Mouse (Mus musculus) CH12.LX (cell line): Measurements from ENCODE around the gene Phf3.

Experiments
- CTCF ChIP-seq, 2 experiments: IDR thresholded peaks in 1 of 2; conservative IDR thresholded peaks in 1 of 2; 2 replicates each; pipeline ENCODE4 v1.5.1; 2011 to 2012; ENCODE audit warnings: low read depth in 2 of 2, low read length in 2 of 2, improper control_type of control experiment in 1 of 2, inconsistent platforms in 1 of 2, mild to moderate bottlenecking in 1 of 2, moderate library complexity in 1 of 2
- ELF1 ChIP-seq: IDR thresholded peaks from 2 replicates; pipeline ENCODE4 v1.6.1; 2014; ENCODE audit warnings: low read depth, mild to moderate bottlenecking, inconsistent platforms, low read length, improper control_type of control experiment
- KAT2A ChIP-seq: IDR thresholded peaks from 2 replicates; pipeline ENCODE4 v1.6.1; 2012; ENCODE audit warnings: low read length, improper control_type of control experiment, inconsistent platforms; ENCODE audit not compliant: insufficient replicate concordance
- MAX ChIP-seq: IDR thresholded peaks from 2 replicates; pipeline ENCODE4 v1.6.1; 2011; ENCODE audit warnings: low read length, improper control_type of control experiment
- POLR2A ChIP-seq: IDR thresholded peaks from 2 replicates; pipeline ENCODE4 v1.6.1; 2011; ENCODE audit warnings: low read depth, mild to moderate bottlenecking, improper control_type of control experiment, low read length
- POLR2AphosphoS2 ChIP-seq: IDR thresholded peaks from 2 replicates; pipeline ENCODE4 v1.6.1; 2011; ENCODE audit warnings: low read depth, low read length, improper control_type of control experiment
- USF1 ChIP-seq: IDR thresholded peaks from 2 replicates; pipeline ENCODE4 v1.6.1; 2014; ENCODE audit warnings: low read depth, mild to moderate bottlenecking, inconsistent platforms, low read length, improper control_type of control experiment
- ZNF384 ChIP-seq: IDR thresholded peaks from 2 replicates; pipeline ENCODE4 v1.6.1; 2012; ENCODE audit warnings: low read depth, low read length, improper control_type of control experiment, inconsistent platforms

DNA sequence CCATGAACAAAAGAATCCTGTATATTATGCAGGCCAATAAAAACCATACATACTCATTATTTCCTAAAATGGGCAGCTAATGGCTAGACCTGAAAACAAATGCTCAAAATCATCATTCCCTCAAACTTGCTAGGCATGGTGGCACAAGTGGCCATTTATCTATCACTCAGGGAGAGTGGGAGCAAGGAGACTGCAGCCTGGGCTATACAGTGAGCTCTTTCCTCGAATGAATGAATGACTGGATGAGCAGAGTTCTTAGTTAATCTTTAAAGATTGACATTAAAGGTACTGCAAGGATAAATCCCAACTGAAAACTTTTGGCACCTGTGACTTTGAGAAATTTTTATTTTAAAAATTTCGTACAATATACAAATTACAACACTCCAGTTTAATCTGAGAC lies 58.7 kb downstream of the Phf3 start:
- TF ChIP-seq POLR2AphosphoS2 (no peak), MAX (no peak), USF1 (no peak), CTCF (conservative IDR thresholded peaks at IDR 0.05 in 1 of 2, IDR thresholded peaks at IDR 0.05 in 1 of 2; ENCODE audit: low read depth in 2 of 2, low read length in 2 of 2) (no peak), KAT2A (no peak), ZNF384 (no peak), ELF1 (no peak), POLR2A (no peak)
